Mouse (Mus musculus) left cerebral cortex, postnatal 4 days (tissue): ENCODE data around the gene Rph3al. TPM values are rescaled to one million over a fixed set of nuclear protein-coding genes. Genes with fewer than 3 reads are reported as not detected.

Experiments used
- DNase-seq: peaks from one replicate; pipeline ENCODE4 v3.0.0-alpha.2; 2022
- intact Hi-C: fragments of 180-260 bp; cut with DNase I; formaldehyde crosslinking; loops from one replicate; pipeline ENCODE4 v1.15.1; 2025
- total RNA-seq, 2 experiments: library from RNA; stranded (reverse); gene quantifications; 2 replicates each; pipeline ENCODE4 v1.2.3; 2021

The Rph3al gene
- total RNA-seq, 2 experiments from 2014 or later, result 2.9 to 4.3 TPM

- no peak for DNase-seq
- intact Hi-C loops, result loop anchor here (10.0 kb wide), 1 partner anchor 115 kb away; the partner anchor contains the start of gene Doc2b
Measured at GRCm38 (mm10) chr11:75909702-75910429, 28.4 kb downstream of the Rph3al start.

- no peak for DNase-seq
- intact Hi-C loops, result loop anchor here (10.0 kb wide), 1 partner anchor 113 kb away; the partner anchor contains the start of gene Doc2b
Measured at GRCm38 (mm10) chr11:75907406-75907805, 30.8 kb downstream of the Rph3al start.

- intact Hi-C loops, result loop anchor here (10.0 kb wide), 1 partner anchor 112 kb away; the partner anchor contains the start of gene Doc2b
- no peak for DNase-seq
Measured at GRCm38 (mm10) chr11:75906556-75906955, 31.7 kb downstream of the Rph3al start.

- intact Hi-C loops, result loop anchor here (10.0 kb wide), 1 partner anchor 110 kb away; the partner anchor contains the start of gene Doc2b
- DNase-seq, result no peak
Measured at GRCm38 (mm10) chr11:75904982-75905381, 33.2 kb downstream of the Rph3al start.

GRCm38 (mm10) chr11:75904501-75904900 is 33.7 kb downstream of the Rph3al start:
- intact Hi-C loops, result loop anchor here (10.0 kb wide), 1 partner anchor 110 kb away; the partner anchor contains the start of gene Doc2b
- DNase-seq, result peak; percentile 33

- peak; percentile 59 for DNase-seq
- intact Hi-C loops, result loop anchor here (10.0 kb wide), 1 partner anchor 109 kb away; the partner anchor contains the start of gene Doc2b
Measured at GRCm38 (mm10) chr11:75903486-75903885, 34.7 kb downstream of the Rph3al start.

GRCm38 (mm10) chr11:75901339-75901738 is 36.9 kb downstream of the Rph3al start:
- DNase-seq, result peak; percentile 48

GRCm38 (mm10) chr11:75899676-75900075 is 38.6 kb downstream of the Rph3al start:
- intact Hi-C loops, result loop anchor here (10.0 kb wide), 1 partner anchor 105 kb away; the partner anchor contains the start of gene Doc2b
- DNase-seq, result peak; percentile 75

More at GRCm38 (mm10) chr11:75901339-75901738, 36.9 kb downstream of the Rph3al start:
- intact Hi-C loops, result loop anchor here (10.0 kb wide), 1 partner anchor 107 kb away; the partner anchor contains the start of gene Doc2b

- DNase-seq, result no peak
- intact Hi-C loops, result no loop called here
Measured at GRCm38 (mm10) chr11:75898532-75898931, 39.7 kb downstream of the Rph3al start.

GRCm38 (mm10) chr11:75894791-75895420 is 43.3 kb downstream of the Rph3al start:
- intact Hi-C loops, result no loop called here
- DNase-seq, result peak; percentile 81

GRCm38 (mm10) chr11:75893956-75894355 is 44.3 kb downstream of the Rph3al start:
- intact Hi-C loops, result no loop called here
- DNase-seq, result no peak

GRCm38 (mm10) chr11:75887349-75887748 is 50.9 kb downstream of the Rph3al start:
- no peak for DNase-seq
- intact Hi-C loops, result no loop called here

- DNase-seq, result no peak
Measured at GRCm38 (mm10) chr11:75881234-75881633, 57.0 kb downstream of the Rph3al start.

GRCm38 (mm10) chr11:75880064-75880463 is 58.2 kb downstream of the Rph3al start:
- intact Hi-C loops, result no loop called here
- DNase-seq, result peak; percentile 63

More at GRCm38 (mm10) chr11:75881234-75881633, 57.0 kb downstream of the Rph3al start:
- intact Hi-C loops, result no loop called here

GRCm38 (mm10) chr11:75878460-75878859 is 59.8 kb downstream of the Rph3al start:
- intact Hi-C loops, result no loop called here
- DNase-seq, result no peak

GRCm38 (mm10) chr11:75876043-75876780 is 62.0 kb downstream of the Rph3al start:
- peak; percentile 51 for DNase-seq
- intact Hi-C loops, result no loop called here

GRCm38 (mm10) chr11:75871688-75872087 is 66.5 kb downstream of the Rph3al start:
- peak; percentile 43 for DNase-seq
- intact Hi-C loops, result no loop called here

- intact Hi-C loops, result no loop called here
Measured at GRCm38 (mm10) chr11:75870947-75871346, 67.3 kb downstream of the Rph3al start.

GRCm38 (mm10) chr11:75870386-75870785 is 67.8 kb downstream of the Rph3al start:
- intact Hi-C loops, result no loop called here
- DNase-seq, result no peak

More at GRCm38 (mm10) chr11:75870947-75871346, 67.3 kb downstream of the Rph3al start:
- no peak for DNase-seq

GRCm38 (mm10) chr11:75869898-75870297 is 68.3 kb downstream of the Rph3al start:
- peak; percentile 85 for DNase-seq
- intact Hi-C loops, result no loop called here

GRCm38 (mm10) chr11:75866861-75867260 is 71.4 kb downstream of the Rph3al start:
- intact Hi-C loops, result no loop called here
- peak; percentile 54 for DNase-seq
